ENCODE assay signal across 14 mouse cellular contexts in the genomic region with DNA sequence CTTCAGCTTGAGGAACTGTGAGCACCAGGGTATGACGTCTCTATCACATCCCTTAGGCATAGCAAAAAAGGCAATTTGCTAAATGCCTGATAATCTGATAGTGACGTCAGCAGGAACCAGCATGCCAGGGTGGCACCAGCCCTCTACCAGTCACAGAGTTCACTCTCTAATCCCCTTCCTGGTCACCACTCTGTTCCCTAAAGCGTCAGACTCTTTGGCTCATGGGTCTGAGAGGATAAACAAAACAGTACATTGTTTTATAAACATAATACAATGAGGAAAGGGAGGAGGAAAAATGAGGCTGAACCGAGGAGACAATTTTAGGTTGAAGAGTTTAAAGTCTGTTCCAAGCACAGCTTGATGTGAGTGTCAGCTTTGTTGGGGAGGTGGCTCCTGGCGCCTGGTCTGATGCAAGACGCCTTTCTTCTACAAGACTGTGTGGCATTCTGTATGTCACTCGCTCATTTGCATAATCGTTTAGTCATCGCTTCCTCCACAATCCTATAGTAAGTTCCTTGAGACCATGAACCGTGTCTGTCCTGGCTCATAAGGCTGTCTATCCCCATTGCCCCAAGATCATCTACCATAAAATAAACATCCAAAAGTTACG. TPM values are rescaled to one million over a fixed set of nuclear protein-coding genes. Genes with fewer than 3 reads are reported as not detected.
DNase-seq lines count a peak whose midpoint lies in the region.
"Had no signal": no experiment of that assay in that cellular context is flagged by ENCODE, and none has a peak within 500 bp of the region (broad histone marks: within the 10 kb centered on the region; RNA-seq: fewer than 3 reads in every experiment).

No protein-coding gene starts in this region.

- DNase-seq in left cerebral cortex, adult 18-20 months (ENCODE audit: low spot score in 2 of 2), result peak; percentile 29 to 54
- DNase-seq in left cerebral cortex, adult 11 months (ENCODE audit: low spot score), result no peak
- DNase-seq in right cerebral cortex, postnatal 36 days (ENCODE audit: low spot score in 2 of 2), result peak; percentile 25 to 67
- DNase-seq in right cerebral cortex, postnatal 14 days, result no peak
- DNase-seq in lung, postnatal 14 days, result peak; percentile 25
- DNase-seq in gastrocnemius, postnatal 25 days, result no peak
- DNase-seq in urinary bladder, postnatal 25 days (ENCODE audit: low spot score), result no peak
- no peak for DNase-seq in layer of hippocampus, adult 11-12 months (ENCODE audit: low spot score)
- DNase-seq: B cell, adult 2 months; cerebellum, adult 9-10 months; gastrocnemius, adult 2 months; heart, adult 2 months; heart, postnatal 4 days; right cerebral cortex, postnatal 25 days had no signal

RNA-seq across cellular contexts. Expression of a gene that starts 33.7 kb away (rescaled TPM):
- 10 to 100 TPM; 35.8 to 56.5 TPM for total RNA-seq in left cerebral cortex, adult 18-20 months (2021)
- total RNA-seq in gastrocnemius, postnatal 25 days (2021), result under 1 TPM in 1 of 2 experiments, not detected in 1; 0.19 TPM

Comparison
In these comparisons a context has a peak if more than half of its experiments do, and no peak if none do; other contexts are left out.
1. DNase-seq: peak in left cerebral cortex, adult 18-20 months (2 of 2), right cerebral cortex, postnatal 36 days (2 of 2) and lung, postnatal 14 days (single experiment); none in left cerebral cortex, adult 11 months (single experiment), right cerebral cortex, postnatal 14 days (single experiment), gastrocnemius, postnatal 25 days (single experiment), urinary bladder, postnatal 25 days (single experiment) and layer of hippocampus, adult 11-12 months (single experiment).
2. RNA of a gene that starts 33.7 kb away (total RNA-seq): 35.8 to 56.5 TPM in left cerebral cortex, adult 18-20 months; 0.19 TPM in gastrocnemius, postnatal 25 days; every median in the first group is over 10 times any median in the second.